Mouse (Mus musculus) MEL (cell line): Measurements from ENCODE around the gene Itpr1. TPM values are rescaled to one million over a fixed set of nuclear protein-coding genes. Genes with fewer than 3 reads are reported as not detected.

ENCODE experiments used
- DNase-seq: peaks from one replicate; pipeline ENCODE4 v3.0.0; 2011; ENCODE audit warnings: low read depth, low spot score
- H3K27ac ChIP-seq: 2 replicates; pipeline ENCODE4 v1.5.1; 2012; ENCODE audit warnings: low read depth, mild to moderate bottlenecking, control low read depth, low read length, moderate library complexity; ENCODE audit not compliant: control insufficient read depth
- H3K27me3 ChIP-seq, 2 experiments: fragments of 150-350 bp in 1 of 2; sonication (generic) in 1 of 2; 2 replicates each; pipeline ENCODE4 v1.6.1; 2012; ENCODE audit warnings: low read length in 2 of 2, mild to moderate bottlenecking in 2 of 2, improper control_type of control experiment in 1 of 2, moderate library complexity in 1 of 2; ENCODE audit not compliant: insufficient read depth in 2 of 2, control insufficient read depth in 1 of 2
- H3K36me3 ChIP-seq, 2 experiments: 2 replicates each; pipeline ENCODE4 v1.6.1; 2012 to 2014; ENCODE audit warnings: low read length in 2 of 2, improper control_type of control experiment in 1 of 2, inconsistent platforms in 1 of 2, mild to moderate bottlenecking in 1 of 2; ENCODE audit not compliant: insufficient read depth in 2 of 2, control insufficient read depth in 1 of 2
- H3K4me1 ChIP-seq, 2 experiments: fragments of 150-350 bp in 1 of 2; sonication (generic) in 1 of 2; 2 replicates each; pipeline ENCODE4 v1.6.1; 2012; ENCODE audit warnings: low read length in 2 of 2, improper control_type of control experiment in 1 of 2, mild to moderate bottlenecking in 1 of 2; ENCODE audit not compliant: insufficient read depth in 2 of 2, control insufficient read depth in 1 of 2
- H3K4me3 ChIP-seq, 2 experiments: fragments of 150-350 bp in 1 of 2; sonication (generic) in 1 of 2; 2 replicates each; pipeline ENCODE4 v1.5.1; 2012; ENCODE audit warnings: low read depth in 2 of 2, low read length in 2 of 2, mild to moderate bottlenecking in 2 of 2, moderate library complexity in 2 of 2, control low read depth in 1 of 2, improper control_type of control experiment in 1 of 2; ENCODE audit not compliant: control insufficient read depth in 1 of 2, insufficient read depth in 1 of 2
- H3K79me2 ChIP-seq: 2 replicates; pipeline ENCODE4 v1.6.1; 2012; ENCODE audit warnings: mild to moderate bottlenecking, low read length, moderate library complexity; ENCODE audit not compliant: control insufficient read depth, poor library complexity, insufficient read depth
- H3K9ac ChIP-seq: 2 replicates; pipeline ENCODE4 v1.6.1; 2012; ENCODE audit warnings: low read depth, mild to moderate bottlenecking, control low read depth, low read length, moderate library complexity; ENCODE audit not compliant: control insufficient read depth, poor library complexity, severe bottlenecking
- H3K9me3 ChIP-seq: fragments of 150-350 bp; sonication (generic); replicated peaks from 2 replicates; pipeline ENCODE4 v1.6.1; 2012; ENCODE audit warnings: mild to moderate bottlenecking, low read length, improper control_type of control experiment, moderate library complexity; ENCODE audit not compliant: insufficient read depth
- CHD1 ChIP-seq: IDR thresholded peaks from 2 replicates; pipeline ENCODE4 v1.6.1; 2012; ENCODE audit warnings: low read depth, mild to moderate bottlenecking, inconsistent platforms, low read length, improper control_type of control experiment
- CHD2 ChIP-seq: IDR thresholded peaks from 2 replicates; pipeline ENCODE4 v1.6.1; 2011; ENCODE audit warnings: low read length, improper control_type of control experiment
- ETS1 ChIP-seq: IDR thresholded peaks from 2 replicates; pipeline ENCODE4 v1.6.1; 2012; ENCODE audit warnings: low read depth, mild to moderate bottlenecking, inconsistent platforms, low read length, improper control_type of control experiment, moderate library complexity
- SMC3 ChIP-seq: IDR thresholded peaks from 2 replicates; pipeline ENCODE4 v1.6.1; 2011; ENCODE audit warnings: low read depth, low read length, improper control_type of control experiment
- TBP ChIP-seq: IDR thresholded peaks from 2 replicates; pipeline ENCODE4 v1.8.0; 2011; ENCODE audit warnings: low read depth, low read length, improper control_type of control experiment
- USF2 ChIP-seq, 2 experiments: IDR thresholded peaks; 2 replicates each; pipeline ENCODE4 v1.6.1; 2011 to 2012; ENCODE audit warnings: improper control_type of control experiment in 2 of 2, low read length in 2 of 2, borderline replicate concordance in 1 of 2, inconsistent platforms in 1 of 2, low read depth in 1 of 2, mild to moderate bottlenecking in 1 of 2; ENCODE audit not compliant: insufficient read depth in 1 of 2
- ZKSCAN1 ChIP-seq: IDR thresholded peaks from 2 replicates; pipeline ENCODE4 v1.6.1; 2012; ENCODE audit warnings: low read depth, mild to moderate bottlenecking, inconsistent platforms, low read length, improper control_type of control experiment, moderate library complexity
- ZNF384 ChIP-seq: IDR thresholded peaks from 2 replicates; pipeline ENCODE4 v1.6.1; 2012; ENCODE audit warnings: low read depth, mild to moderate bottlenecking, inconsistent platforms, low read length, improper control_type of control experiment
- polyA plus RNA-seq, 2 experiments: library from polyadenylated mRNA; stranded (reverse) in 1 of 2; unstranded in 1 of 2; fragments of >175 nt in 1 of 2; fragments of >200 nt in 1 of 2; gene quantifications; 2 replicates each; pipeline versions ENCODE4 v1.2.1 to v1.2.4; 2012; ENCODE audit warnings: low replicate concordance in 2 of 2, low read depth in 1 of 2; ENCODE audit not compliant: insufficient read length in 2 of 2, insufficient read depth in 1 of 2, missing spikeins in 1 of 2
- total RNA-seq: library from RNA; depleted of rRNA; stranded (reverse); fragments of 300-350 nt; gene quantifications from 2 replicates; pipeline ENCODE4 v1.2.3, GENCODE M21; 2012

Itpr1 gene
- total and polyA plus RNA-seq, 3 experiments: 15.6 to 19.0 TPM; not detected in 1

GRCm38 (mm10) chr6:108211896-108212880 lies 708 bp upstream of the Itpr1 start:
- H3K4me3 ChIP-seq: peak overlapping the region; percentile 63 to 67
- no peak for TF ChIP-seq USF2 (IDR thresholded peaks at IDR 0.05; ENCODE audit: borderline replicate concordance in 1 of 2, insufficient read depth in 1 of 2, low read depth in 1 of 2, low read length in 2 of 2)
- 0 out of 2 replicates have a peak, but pooled peaks have one; percentile 11 for TF ChIP-seq TBP
- TF ChIP-seq, all 39 proteins: peak for 1
- Histone ChIP-seq H3K36me3 (peaks cover 0 to 20% of the 10 kb centered on the region in 2 experiments; a peak in 2 of 4 replicates), H3K9me3 (no peaks in the 10 kb centered on the region), H3K9ac (peak overlapping the region; percentile 67), H3K27ac (peak overlapping the region; percentile 0; the same call in 1 of the 2 replicates), H3K27me3 (no peaks in the 10 kb centered on the region), H3K79me2 (peaks cover 12% of the 10 kb centered on the region; the same call in 1 of the 2 replicates), H3K4me1 (peaks cover 0 to 9% of the 10 kb centered on the region in 2 experiments; a peak in 2 of 4 replicates)
- DNase-seq: peak; percentile 47

- no peaks in the 10 kb centered on the region for H3K27me3 ChIP-seq
- H3K4me3 ChIP-seq: peak overlapping the region; percentile 66 to 89
- peak overlapping the region; percentile 84 for H3K9ac ChIP-seq
- TF ChIP-seq SMC3 (no peak), CHD1 (peak; percentile 56; the same call in 1 of the 2 replicates), ETS1 (0 out of 2 replicates have a peak, but pooled peaks have one; percentile 11), ZNF384 (peak; percentile 83), CHD2 (peak; percentile 26; the same call in 1 of the 2 replicates), USF2 (IDR thresholded peaks at IDR 0.05; ENCODE audit: borderline replicate concordance in 1 of 2, insufficient read depth in 1 of 2, low read depth in 1 of 2, low read length in 2 of 2) (no peak), ZKSCAN1 (no peak)
- peaks cover 0 to 8% of the 10 kb centered on the region in 2 experiments; a peak in 2 of 4 replicates for H3K4me1 ChIP-seq
- H3K36me3 ChIP-seq: peaks cover 0 to 16% of the 10 kb centered on the region in 2 experiments; a peak in 2 of 4 replicates
- peak overlapping the region; percentile 60 for H3K27ac ChIP-seq
- peak; percentile 56 for DNase-seq
- no peaks in the 10 kb centered on the region for H3K9me3 ChIP-seq
- H3K79me2 ChIP-seq: peaks cover 13% of the 10 kb centered on the region; the same call in 1 of the 2 replicates
Observed at GRCm38 (mm10) chr6:108213481-108214293, 791 bp downstream of the Itpr1 start.
